Mouse (Mus musculus) intestine, postnatal 0 days (tissue): Measurements from ENCODE around the gene Sarm1. TPM values are rescaled to one million over a fixed set of nuclear protein-coding genes. Genes with fewer than 3 reads are reported as not detected.
"Not testable (repeated sequence)": the region's sequence is repeated elsewhere in the genome, so short reads cannot be mapped to it uniquely, and the experiment has no call there.

ENCODE experiments used
- ATAC-seq: fragments of 200-750 bp; cut with Nextera tagmentation; 2 replicates; pipeline ENCODE4 v1.8.0; 2017; ENCODE audit warnings: mild to moderate bottlenecking, moderate TSS enrichment, moderate library complexity
- H3K27ac ChIP-seq: fragments of 300-500 bp; sonication (generic); 2 replicates; pipeline ENCODE4 v1.5.1; 2014; ENCODE audit warnings: mild to moderate bottlenecking, low read depth, low read length, moderate library complexity
- H3K27me3 ChIP-seq: fragments of 300-500 bp; sonication (generic); replicated peaks from 2 replicates; pipeline ENCODE4 v1.6.1; 2014; ENCODE audit warnings: low read length, mixed read lengths; ENCODE audit not compliant: control insufficient read depth, insufficient read depth
- H3K36me3 ChIP-seq: fragments of 300-500 bp; sonication (generic); 2 replicates; pipeline ENCODE4 v1.6.1; 2014; ENCODE audit warnings: mild to moderate bottlenecking, moderate library complexity; ENCODE audit not compliant: control insufficient read depth, insufficient read depth
- H3K4me1 ChIP-seq: fragments of 300-500 bp; sonication (generic); replicated peaks from 2 replicates; pipeline ENCODE4 v1.6.1; 2014; ENCODE audit warnings: antibody characterized with exemption, low read length, mixed read lengths; ENCODE audit not compliant: control insufficient read depth, insufficient read depth
- H3K4me2 ChIP-seq: fragments of 300-500 bp; sonication (generic); replicated peaks from 2 replicates; pipeline ENCODE4 v1.6.1; 2014; ENCODE audit warnings: low read depth, mild to moderate bottlenecking, moderate library complexity
- H3K4me3 ChIP-seq: fragments of 300-500 bp; sonication (generic); 2 replicates; pipeline ENCODE4 v1.5.1; 2014; ENCODE audit warnings: low read depth, low read length
- H3K9ac ChIP-seq: fragments of 300-500 bp; sonication (generic); 2 replicates; pipeline ENCODE4 v1.6.1; 2014; ENCODE audit warnings: mild to moderate bottlenecking, low read depth, low read length
- H3K9me3 ChIP-seq: fragments of 300-500 bp; sonication (generic); 2 replicates; pipeline ENCODE4 v1.6.1; 2016; ENCODE audit warnings: mixed run types; ENCODE audit not compliant: control insufficient read depth
- CTCF ChIP-seq: sonication (generic); IDR thresholded peaks from 2 replicates; pipeline ENCODE4 v1.5.1; 2016; ENCODE audit warnings: low read depth, mild to moderate bottlenecking, control low read depth, antibody characterized with exemption, moderate library complexity
- WGBS: fragments of 180-500 bp; shearing (Covaris S2); extraction: QIAGEN DNeasy Blood & Tissue Kit; methylation state at CpG from one replicate; pipeline ENCODE4 v1.1.7; 2014; 5-methylcytosine and 5-hydroxymethylcytosine counted together
- polyA plus RNA-seq: library from polyadenylated mRNA; unstranded; fragments of >200 nt; fragmentation: Nextera tagmentation; extraction: Ambion mirVana; gene quantifications from 2 replicates; pipeline ENCODE4 v1.2.1, GENCODE M21; 2015

The Sarm1 gene
- polyA plus RNA-seq, 1 experiment from 2014 or later: 0.94 TPM

- H3K36me3 ChIP-seq: peaks cover 31% of the 10 kb centered on the region
- under 1% methylated on average over 23 of the region's 23 CpGs for WGBS
- no peak for TF ChIP-seq CTCF
- H3K27me3 ChIP-seq: no peaks in the 10 kb centered on the region
- no peaks in the 10 kb centered on the region for H3K9me3 ChIP-seq
- H3K4me2 ChIP-seq: peak overlapping the region; percentile 75
- peak overlapping the region; percentile 64 for H3K9ac ChIP-seq
- peak overlapping the region; percentile 97 for H3K27ac ChIP-seq
- peaks cover 12% of the 10 kb centered on the region for H3K4me1 ChIP-seq
- H3K4me3 ChIP-seq: peak overlapping the region; percentile 85
- peak; percentile 46 for ATAC-seq
These were observed 38.0 kb upstream of the Sarm1 start for GRCm38 (mm10) chr11:78535376-78536079.

GRCm38 (mm10) chr11:78534516-78534915, 37.0 kb upstream of the Sarm1 start:
- peak; percentile 46 for TF ChIP-seq CTCF
- ATAC-seq: no peak
- no peaks in the 10 kb centered on the region for H3K27me3 ChIP-seq
- H3K27ac ChIP-seq: 0 out of 2 replicates have a peak overlapping the region, but pooled peaks have one; percentile 97
- H3K4me1 ChIP-seq: peaks cover 12% of the 10 kb centered on the region
- 79% methylated on average over 4 of the region's 4 CpGs for WGBS
- H3K4me2 ChIP-seq: peak overlapping the region; percentile 75
- H3K9me3 ChIP-seq: no peaks in the 10 kb centered on the region
- H3K36me3 ChIP-seq: peaks cover 30% of the 10 kb centered on the region
- 0 out of 2 replicates have a peak overlapping the region, but pooled peaks have one; percentile 64 for H3K9ac ChIP-seq
- peak overlapping the region; percentile 85 for H3K4me3 ChIP-seq

- WGBS: 86% methylated on average over 10 of the region's 10 CpGs
- peaks cover 45% of the 10 kb centered on the region for H3K36me3 ChIP-seq
- not testable (repeated sequence) for H3K4me3 ChIP-seq, H3K4me1 ChIP-seq, H3K27me3 ChIP-seq, H3K4me2 ChIP-seq, H3K27ac ChIP-seq, H3K9me3 ChIP-seq, ATAC-seq, H3K9ac ChIP-seq
These were observed 34.0 kb upstream of the Sarm1 start for GRCm38 (mm10) chr11:78531515-78531914.

- H3K4me1 ChIP-seq: 0 out of 2 replicates have a peak, but pooled peaks cover 8% of the 10 kb centered on the region
- H3K27me3 ChIP-seq: no peaks in the 10 kb centered on the region
- no peak overlapping the region for H3K4me3 ChIP-seq
- H3K36me3 ChIP-seq: peaks cover 49% of the 10 kb centered on the region
- no peak overlapping the region for H3K9ac ChIP-seq
- ATAC-seq: no peak
- no peaks in the 10 kb centered on the region for H3K9me3 ChIP-seq
- no peak overlapping the region for H3K27ac ChIP-seq
- TF ChIP-seq CTCF: no peak
- WGBS: 66% methylated on average over 6 of the region's 6 CpGs
- no peak overlapping the region for H3K4me2 ChIP-seq
These were observed 33.5 kb upstream of the Sarm1 start for GRCm38 (mm10) chr11:78531046-78531445.

DNA sequence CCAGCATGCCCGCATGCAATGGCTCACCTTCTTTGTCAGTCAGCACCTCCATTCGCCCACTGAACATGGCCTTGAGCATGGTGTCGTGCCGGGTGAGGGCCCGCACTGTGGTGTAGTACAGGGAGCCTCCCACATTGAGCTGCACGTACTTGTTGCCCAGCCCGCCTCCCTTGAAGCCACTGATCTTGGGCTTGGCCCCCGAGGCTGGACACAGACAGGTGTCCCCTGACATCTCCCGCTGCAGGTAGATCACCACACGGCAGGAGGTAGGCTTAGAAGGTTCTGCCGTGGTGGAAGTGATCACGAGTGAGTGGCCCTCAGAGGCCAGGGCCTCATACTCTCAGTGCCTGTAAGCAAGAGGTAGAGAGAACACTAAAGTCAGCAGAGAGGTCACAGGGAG, 32.4 kb upstream of the Sarm1 start:
- Histone ChIP-seq H3K4me3 (no peak overlapping the region), H3K9me3 (no peaks in the 10 kb centered on the region), H3K4me1 (0 out of 2 replicates have a peak, but pooled peaks cover 6% of the 10 kb centered on the region), H3K27ac (no peak overlapping the region), H3K36me3 (peaks cover 60% of the 10 kb centered on the region), H3K4me2 (no peak overlapping the region), H3K9ac (no peak overlapping the region), H3K27me3 (no peaks in the 10 kb centered on the region)
- 92% methylated on average over 12 of the region's 12 CpGs for WGBS
- TF ChIP-seq CTCF: no peak
- ATAC-seq: no peak

DNA sequence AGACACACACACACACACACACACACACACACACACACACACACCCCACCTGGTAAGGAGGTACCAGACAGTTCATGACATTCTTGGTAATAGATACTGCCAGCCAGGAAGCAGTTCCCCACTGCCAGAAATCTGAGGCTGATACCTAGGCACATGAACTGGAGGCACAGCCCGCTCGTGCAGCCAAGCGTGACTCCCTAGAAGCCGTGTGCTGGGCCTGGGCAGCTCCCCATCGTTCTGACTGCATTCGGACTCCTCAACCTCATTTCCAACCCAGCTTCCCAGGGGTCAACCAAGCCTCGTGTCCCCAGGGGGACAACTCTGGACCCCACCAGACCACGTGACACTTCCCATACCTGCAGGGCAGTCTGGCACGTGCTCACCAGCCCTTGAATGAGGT, 31.2 kb upstream of the Sarm1 start:
- H3K4me1 ChIP-seq: no peaks in the 10 kb centered on the region
- 92% methylated on average over 9 of the region's 9 CpGs for WGBS
- no peaks in the 10 kb centered on the region for H3K27me3 ChIP-seq
- H3K4me3 ChIP-seq: no peak overlapping the region
- H3K36me3 ChIP-seq: peaks cover 72% of the 10 kb centered on the region
- H3K27ac ChIP-seq: no peak overlapping the region
- ATAC-seq: no peak
- no peak overlapping the region for H3K4me2 ChIP-seq
- no peak for TF ChIP-seq CTCF
- no peak overlapping the region for H3K9ac ChIP-seq
- H3K9me3 ChIP-seq: no peaks in the 10 kb centered on the region
